Mouse (Mus musculus): ENCODE measurements at regions not wholly inside any gene's neighbourhood (a gene's known extent, or its start where the extent isn't known, plus 50 kb on each side); places are given as distances from the start of the nearest gene placed in this dataset.

- ATAC-seq (replicated peaks; ENCODE audit: low read depth, poor library complexity, severe bottlenecking), result no peak
Measured at GRCm38 (mm10) chr5:58286680-58287223, 569.0 kb downstream of the Pcdh7 start.

GRCm38 (mm10) chr5:58291261-58291660, 573.5 kb downstream of the Pcdh7 start:
- ATAC-seq (replicated peaks; ENCODE audit: low read depth, poor library complexity, severe bottlenecking), result no peak

DNA sequence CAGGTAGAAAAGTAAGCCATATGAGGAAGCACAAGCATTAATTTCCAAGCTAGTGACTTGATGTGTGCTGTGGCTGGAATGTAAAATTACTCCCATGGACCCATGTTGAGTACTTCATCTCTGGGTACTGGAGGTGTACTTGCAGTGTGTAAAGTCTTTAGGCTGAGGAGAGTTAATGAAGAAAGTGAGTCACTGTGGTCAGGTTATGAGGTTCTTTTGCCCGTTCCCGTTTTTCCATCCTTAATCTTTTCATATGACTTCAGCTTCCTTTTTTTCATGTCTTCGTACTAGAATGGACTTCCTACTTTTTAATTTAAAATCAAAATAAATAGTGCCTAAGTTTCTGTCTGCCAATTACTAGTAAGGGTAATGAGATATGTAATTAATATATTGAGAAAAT, 577.1 kb downstream of the Pcdh7 start:
- peak; percentile 78 for ATAC-seq (replicated peaks; ENCODE audit: low read depth, poor library complexity, severe bottlenecking)

GRCm38 (mm10) chr5:58331356-58331755, 613.6 kb downstream of the Pcdh7 start:
- ATAC-seq (replicated peaks; ENCODE audit: low read depth, poor library complexity, severe bottlenecking), result no peak
